Mouse (Mus musculus) megakaryocyte, embryonic 14.5 days (primary cell): ENCODE measurements around the gene Helt. TPM values are rescaled to one million over a fixed set of nuclear protein-coding genes. Genes with fewer than 3 reads are reported as not detected.

Experiments used
- H3K27me3 ChIP-seq: replicated peaks from 2 replicates; pipeline ENCODE3; 2012; ENCODE audit warnings: inconsistent platforms
- H3K36me3 ChIP-seq: replicated peaks from 2 replicates; pipeline ENCODE3; 2012; ENCODE audit warnings: low read length, inconsistent platforms, mixed read lengths
- H3K4me1 ChIP-seq: 2 replicates; pipeline ENCODE4 v1.6.1; 2012; ENCODE audit warnings: inconsistent platforms
- H3K4me3 ChIP-seq: replicated peaks from 2 replicates; pipeline ENCODE3; 2012; ENCODE audit warnings: moderate library complexity, mild to moderate bottlenecking, inconsistent platforms
- H3K9me3 ChIP-seq: 2 replicates; pipeline ENCODE4 v1.6.1; 2012; ENCODE audit warnings: inconsistent platforms
- FLI1 ChIP-seq: IDR thresholded peaks from 2 replicates; pipeline ENCODE4 v1.6.1; 2012; ENCODE audit warnings: low read length, inconsistent platforms, mixed read lengths
- GATA1 ChIP-seq: IDR thresholded peaks from 3 replicates; pipeline ENCODE4 v1.6.1; 2012; ENCODE audit warnings: mixed read lengths, low read length, inconsistent platforms, borderline replicate concordance
- polyA plus RNA-seq: library from polyadenylated mRNA; stranded (reverse); fragments of >175 nt; gene quantifications from 2 replicates; pipeline ENCODE4 v1.2.3, GENCODE M21; 2012; ENCODE audit warnings: low replicate concordance; ENCODE audit not compliant: insufficient read depth

Helt gene
- not detected in 2 replicates for polyA plus RNA-seq

- H3K9me3 ChIP-seq = no peaks in the 10 kb centered on the region
- peaks cover 3% of the 10 kb centered on the region; the same call in 1 of the 2 replicates for H3K4me1 ChIP-seq
- no peak within 1 kb of the TSS for H3K4me3 ChIP-seq
- H3K27me3 ChIP-seq = peaks cover 87% of the 10 kb centered on the region
- TF ChIP-seq GATA1 (no peak), FLI1 (no peak)
- H3K36me3 ChIP-seq = no peaks in the 10 kb centered on the region
These were observed at the start of gene Helt for GRCm38 (mm10) chr8:46294181-46294892. Helt (minus strand) TSS chr8:46294671.

- H3K27me3 ChIP-seq = no peaks in the 10 kb centered on the region
- H3K36me3 ChIP-seq = no peaks in the 10 kb centered on the region
- 0 out of 2 replicates have a peak, but pooled peaks cover 9% of the 10 kb centered on the region for H3K9me3 ChIP-seq
- TF ChIP-seq FLI1 (no peak), GATA1 (no peak)
- no peaks in the 10 kb centered on the region for H3K4me1 ChIP-seq
- H3K4me3 ChIP-seq = no peak overlapping the region
These were observed 47.8 kb upstream of the Helt start for GRCm38 (mm10) chr8:46342272-46342671.

- Histone ChIP-seq H3K9me3 (0 out of 2 replicates have a peak, but pooled peaks cover 9% of the 10 kb centered on the region), H3K36me3 (no peaks in the 10 kb centered on the region), H3K4me3 (no peak overlapping the region), H3K4me1 (no peaks in the 10 kb centered on the region), H3K27me3 (no peaks in the 10 kb centered on the region)
- no peak for TF ChIP-seq GATA1
- TF ChIP-seq FLI1 = no peak
These were observed 46.2 kb upstream of the Helt start for GRCm38 (mm10) chr8:46340381-46341273.

GRCm38 (mm10) chr8:46339317-46339716 lies 44.8 kb upstream of the Helt start:
- no peaks in the 10 kb centered on the region for H3K36me3 ChIP-seq
- no peaks in the 10 kb centered on the region for H3K4me1 ChIP-seq
- no peak for TF ChIP-seq GATA1
- no peak for TF ChIP-seq FLI1
- no peak overlapping the region for H3K4me3 ChIP-seq
- H3K9me3 ChIP-seq = 0 out of 2 replicates have a peak, but pooled peaks cover 5% of the 10 kb centered on the region
- H3K27me3 ChIP-seq = no peaks in the 10 kb centered on the region

GRCm38 (mm10) chr8:46336351-46336750 lies 41.9 kb upstream of the Helt start:
- Histone ChIP-seq H3K36me3 (no peaks in the 10 kb centered on the region), H3K27me3 (no peaks in the 10 kb centered on the region), H3K9me3 (no peaks in the 10 kb centered on the region), H3K4me1 (no peaks in the 10 kb centered on the region), H3K4me3 (no peak overlapping the region)
- no peak for TF ChIP-seq GATA1
- TF ChIP-seq FLI1 = no peak

- TF ChIP-seq GATA1 = no peak
- TF ChIP-seq FLI1 = no peak
- no peaks in the 10 kb centered on the region for H3K27me3 ChIP-seq
These were observed 38.1 kb upstream of the Helt start for GRCm38 (mm10) chr8:46332389-46333061.

GRCm38 (mm10) chr8:46331801-46332200 lies 37.3 kb upstream of the Helt start:
- peaks cover under 1% of the 10 kb centered on the region for H3K9me3 ChIP-seq
- TF ChIP-seq FLI1 = no peak
- TF ChIP-seq GATA1 = no peak

More at GRCm38 (mm10) chr8:46332389-46333061, 38.1 kb upstream of the Helt start:
- no peaks in the 10 kb centered on the region for H3K4me1 ChIP-seq
- H3K4me3 ChIP-seq = no peak overlapping the region
- no peaks in the 10 kb centered on the region for H3K9me3 ChIP-seq
- no peaks in the 10 kb centered on the region for H3K36me3 ChIP-seq

GRCm38 (mm10) chr8:46329396-46329795 lies 34.9 kb upstream of the Helt start:
- H3K4me3 ChIP-seq = no peak overlapping the region
- H3K36me3 ChIP-seq = no peaks in the 10 kb centered on the region
- no peaks in the 10 kb centered on the region for H3K27me3 ChIP-seq
- TF ChIP-seq GATA1 (no peak), FLI1 (no peak)
- H3K9me3 ChIP-seq = peaks cover 13% of the 10 kb centered on the region
- H3K4me1 ChIP-seq = no peaks in the 10 kb centered on the region

More at GRCm38 (mm10) chr8:46331801-46332200, 37.3 kb upstream of the Helt start:
- no peaks in the 10 kb centered on the region for H3K4me1 ChIP-seq
- H3K27me3 ChIP-seq = no peaks in the 10 kb centered on the region
- no peaks in the 10 kb centered on the region for H3K36me3 ChIP-seq
- no peak overlapping the region for H3K4me3 ChIP-seq

- H3K9me3 ChIP-seq = peaks cover 13% of the 10 kb centered on the region
- H3K4me1 ChIP-seq = no peaks in the 10 kb centered on the region
- H3K4me3 ChIP-seq = no peak overlapping the region
- H3K36me3 ChIP-seq = no peaks in the 10 kb centered on the region
- no peaks in the 10 kb centered on the region for H3K27me3 ChIP-seq
- no peak for TF ChIP-seq GATA1
- no peak for TF ChIP-seq FLI1
These were observed 32.8 kb upstream of the Helt start for GRCm38 (mm10) chr8:46327284-46327683.

GRCm38 (mm10) chr8:46326715-46327114 lies 32.2 kb upstream of the Helt start:
- no peaks in the 10 kb centered on the region for H3K27me3 ChIP-seq

More at GRCm38 (mm10) chr8:46326715-46327114, 32.2 kb upstream of the Helt start:
- no peaks in the 10 kb centered on the region for H3K36me3 ChIP-seq
- H3K4me1 ChIP-seq = no peaks in the 10 kb centered on the region
- peaks cover 15% of the 10 kb centered on the region for H3K9me3 ChIP-seq
- TF ChIP-seq FLI1 = no peak
- no peak for TF ChIP-seq GATA1
- H3K4me3 ChIP-seq = no peak overlapping the region
